Mouse (Mus musculus) forebrain, postnatal 0 days (tissue): ENCODE measurements around the gene Tm9sf3. TPM values are rescaled to one million over a fixed set of nuclear protein-coding genes. Genes with fewer than 3 reads are reported as not detected.

ENCODE experiments used
- ATAC-seq: fragments of 200-750 bp; cut with Nextera tagmentation; 2 replicates; pipeline ENCODE4 v1.8.0; 2017; ENCODE audit warnings: mild to moderate bottlenecking, moderate library complexity
- DNase-seq: peaks from one replicate; pipeline ENCODE4 v3.0.0-alpha.2; 2015
- H3K27ac ChIP-seq: fragments of 300-500 bp; sonication (generic); 2 replicates; pipeline ENCODE4 v1.5.1; 2014; ENCODE audit warnings: low read depth, mild to moderate bottlenecking, antibody characterized with exemption, low read length, moderate library complexity, mixed read lengths
- H3K27me3 ChIP-seq: fragments of 300-500 bp; sonication (generic); 2 replicates; pipeline ENCODE4 v1.6.1; 2014; ENCODE audit warnings: mild to moderate bottlenecking, low read length, mixed read lengths; ENCODE audit not compliant: insufficient read depth
- H3K36me3 ChIP-seq: fragments of 300-500 bp; sonication (generic); 2 replicates; pipeline ENCODE4 v1.6.1; 2014; ENCODE audit warnings: mild to moderate bottlenecking, moderate library complexity; ENCODE audit not compliant: insufficient read depth
- H3K4me1 ChIP-seq: fragments of 300-500 bp; sonication (generic); 2 replicates; pipeline ENCODE4 v1.6.1; 2014; ENCODE audit warnings: antibody characterized with exemption; ENCODE audit not compliant: insufficient read depth
- H3K4me2 ChIP-seq: fragments of 300-500 bp; sonication (generic); 2 replicates; pipeline ENCODE4 v1.6.1; 2014; ENCODE audit warnings: low read depth, mild to moderate bottlenecking, moderate library complexity
- H3K4me3 ChIP-seq: fragments of 300-500 bp; sonication (generic); 2 replicates; pipeline ENCODE4 v1.5.1; 2014; ENCODE audit warnings: low read depth, low read length, mixed read lengths
- H3K9ac ChIP-seq: fragments of 300-500 bp; sonication (generic); 2 replicates; pipeline ENCODE4 v1.6.1; 2014; ENCODE audit warnings: mild to moderate bottlenecking
- H3K9me3 ChIP-seq: fragments of 300-500 bp; sonication (generic); 2 replicates; pipeline ENCODE4 v1.6.1; 2016; ENCODE audit warnings: low read length
- CTCF ChIP-seq: sonication (generic); IDR thresholded peaks from 2 replicates; pipeline ENCODE4 v1.5.1; 2016; ENCODE audit warnings: antibody characterized with exemption, control low read depth, low read depth
- WGBS: fragments of 180-500 bp; shearing (Covaris S2); extraction: QIAGEN DNeasy Blood & Tissue Kit; methylation state at CpG from one replicate; pipeline ENCODE4 v1.1.7; 2014; 5-methylcytosine and 5-hydroxymethylcytosine counted together
- polyA plus RNA-seq: library from polyadenylated mRNA; unstranded; fragments of >200 nt; fragmentation: Nextera tagmentation; extraction: Ambion mirVana; gene quantifications from 2 replicates; pipeline ENCODE4 v1.2.1, GENCODE M21; 2015
- total RNA-seq: library from RNA; depleted of rRNA; stranded (reverse); fragments of >200 nt; gene quantifications from 2 replicates; pipeline ENCODE4 v1.2.3, GENCODE M21; 2014

The Tm9sf3 gene
- total and polyA plus RNA-seq, 2 experiments from 2014 or later, result 66.3 to 159 TPM

GRCm38 (mm10) chr19:41262712-41263629, 826 bp downstream of the Tm9sf3 start:
- H3K27me3 ChIP-seq, result no peaks in the 10 kb centered on the region
- peak overlapping the region; percentile 60 for H3K4me2 ChIP-seq
- WGBS, result 4% methylated on average over 43 of the region's 51 CpGs
- DNase-seq (peak; percentile 59), ATAC-seq (peak; percentile 86)
- H3K9me3 ChIP-seq, result no peaks in the 10 kb centered on the region
- peak overlapping the region; percentile 88 for H3K9ac ChIP-seq
- peaks cover 6% of the 10 kb centered on the region for H3K4me1 ChIP-seq
- peak overlapping the region; percentile 97 for H3K27ac ChIP-seq
- no peaks in the 10 kb centered on the region for H3K36me3 ChIP-seq
- TF ChIP-seq CTCF, result 0 out of 2 replicates have a peak, but pooled peaks have one; percentile 12
- peak overlapping the region; percentile 88 for H3K4me3 ChIP-seq

- H3K4me2 ChIP-seq, result no peak overlapping the region
- ATAC-seq, result no peak
- 84% methylated on average over 3 of the region's 3 CpGs for WGBS
- no peaks in the 10 kb centered on the region for H3K9me3 ChIP-seq
- peaks cover 6% of the 10 kb centered on the region for H3K4me1 ChIP-seq
- H3K27ac ChIP-seq, result no peak overlapping the region
- no peaks in the 10 kb centered on the region for H3K27me3 ChIP-seq
- no peak overlapping the region for H3K4me3 ChIP-seq
- DNase-seq, result no peak
- no peaks in the 10 kb centered on the region for H3K36me3 ChIP-seq
- no peak overlapping the region for H3K9ac ChIP-seq
- no peak for TF ChIP-seq CTCF
Measured at GRCm38 (mm10) chr19:41260736-41261135, 3.1 kb downstream of the Tm9sf3 start.

GRCm38 (mm10) chr19:41259256-41259655, 4.5 kb downstream of the Tm9sf3 start:
- no peak overlapping the region for H3K27ac ChIP-seq
- no peak overlapping the region for H3K9ac ChIP-seq

GRCm38 (mm10) chr19:41258707-41259106, 5.1 kb downstream of the Tm9sf3 start:
- H3K9ac ChIP-seq, result no peak overlapping the region
- WGBS, result 40% methylated on average over 2 of the region's 2 CpGs

More at GRCm38 (mm10) chr19:41259256-41259655, 4.5 kb downstream of the Tm9sf3 start:
- ATAC-seq, result no peak
- DNase-seq, result no peak
- Histone ChIP-seq H3K4me1 (no peaks in the 10 kb centered on the region), H3K27me3 (no peaks in the 10 kb centered on the region), H3K4me3 (no peak overlapping the region), H3K36me3 (no peaks in the 10 kb centered on the region), H3K4me2 (no peak overlapping the region), H3K9me3 (no peaks in the 10 kb centered on the region)
- no peak for TF ChIP-seq CTCF
- 83% methylated on average over 6 of the region's 6 CpGs for WGBS

GRCm38 (mm10) chr19:41254584-41254983, 9.2 kb downstream of the Tm9sf3 start:
- Histone ChIP-seq H3K36me3 (no peaks in the 10 kb centered on the region), H3K4me3 (no peak overlapping the region), H3K9ac (no peak overlapping the region), H3K4me1 (no peaks in the 10 kb centered on the region), H3K27me3 (no peaks in the 10 kb centered on the region), H3K27ac (no peak overlapping the region), H3K4me2 (no peak overlapping the region), H3K9me3 (no peaks in the 10 kb centered on the region)
- DNase-seq (no peak), ATAC-seq (no peak)
- WGBS, result 76% methylated on average over 5 of the region's 5 CpGs
- no peak for TF ChIP-seq CTCF

More at GRCm38 (mm10) chr19:41258707-41259106, 5.1 kb downstream of the Tm9sf3 start:
- Histone ChIP-seq H3K4me2 (no peak overlapping the region), H3K9me3 (no peaks in the 10 kb centered on the region), H3K27me3 (no peaks in the 10 kb centered on the region), H3K27ac (no peak overlapping the region), H3K36me3 (no peaks in the 10 kb centered on the region), H3K4me3 (no peak overlapping the region), H3K4me1 (no peaks in the 10 kb centered on the region)
- peak; percentile 58 for TF ChIP-seq CTCF
- ATAC-seq (no peak), DNase-seq (peak; percentile 32)

- no peaks in the 10 kb centered on the region for H3K9me3 ChIP-seq
- H3K4me2 ChIP-seq, result no peak overlapping the region
- no peak overlapping the region for H3K9ac ChIP-seq
- H3K4me3 ChIP-seq, result no peak overlapping the region
- H3K27ac ChIP-seq, result no peak overlapping the region
- 0 out of 2 replicates have a peak, but pooled peaks cover 6% of the 10 kb centered on the region for H3K36me3 ChIP-seq
- WGBS, result 68% methylated on average over 4 of the region's 4 CpGs
- no peak for ATAC-seq
- H3K4me1 ChIP-seq, result no peaks in the 10 kb centered on the region
- H3K27me3 ChIP-seq, result no peaks in the 10 kb centered on the region
- TF ChIP-seq CTCF, result no peak
- DNase-seq, result no peak
Measured at GRCm38 (mm10) chr19:41248968-41249367, 14.8 kb downstream of the Tm9sf3 start.

- DNase-seq (no peak), ATAC-seq (no peak)
- Histone ChIP-seq H3K4me1 (no peaks in the 10 kb centered on the region), H3K9me3 (no peaks in the 10 kb centered on the region), H3K4me2 (no peak overlapping the region), H3K36me3 (0 out of 2 replicates have a peak, but pooled peaks cover 6% of the 10 kb centered on the region), H3K9ac (no peak overlapping the region), H3K27me3 (no peaks in the 10 kb centered on the region), H3K4me3 (no peak overlapping the region), H3K27ac (no peak overlapping the region)
- no peak for TF ChIP-seq CTCF
- 89% methylated on average over 3 of the region's 3 CpGs for WGBS
Measured at GRCm38 (mm10) chr19:41248271-41248670, 15.5 kb downstream of the Tm9sf3 start.
